Comparison of ENCODE assay signal across 9 mouse cellular contexts in genomic region chr7:51913292-51914050, GRCm38 (mm10). TPM values are rescaled to one million over a fixed set of nuclear protein-coding genes. Genes with fewer than 3 reads are reported as not detected.
A peak's percentile ranks its signal among the peaks of the same experiment; 100 is the strongest.
DNase-seq lines count a peak whose midpoint lies in the region; ATAC-seq lines count a peak whose summit lies in the region.
"Had no signal": no experiment of that assay in that cellular context is flagged by ENCODE, and none has a peak within 500 bp of the region (broad histone marks: within the 10 kb centered on the region; RNA-seq: fewer than 3 reads in every experiment).

No protein-coding gene starts in this region.

- no peaks in the 10 kb centered on the region for H3K4me1 ChIP-seq in neural tube, embryonic 12.5 days
- H3K4me1 ChIP-seq in neural tube, embryonic 15.5 days: no peaks in the 10 kb centered on the region
- H3K4me1 ChIP-seq: hindbrain, embryonic 15.5 days had no signal

- DNase-seq in cerebellum, postnatal 4 days (ENCODE audit: low spot score in 2 of 2): no peak
- peak; percentile 35 for DNase-seq in hindlimb bud, embryonic 11.5 days (ENCODE audit: extremely low spot score, low read depth, low spot score)
- peak; percentile 38 for DNase-seq in telencephalon, adult 2 months (ENCODE audit: low read depth, low spot score)
- DNase-seq in liver: no peak
- no peak for DNase-seq in ovary, postnatal 10 days (ENCODE audit: low spot score)

- H3K36me3 ChIP-seq in neural tube, embryonic 12.5 days: no peaks in the 10 kb centered on the region
- H3K36me3 ChIP-seq in neural tube, embryonic 15.5 days: no peaks in the 10 kb centered on the region
- H3K36me3 ChIP-seq: hindbrain, embryonic 15.5 days had no signal

- WGBS in neural tube, embryonic 12.5 days: 92% methylated on average over 3 of the region's 3 CpGs
- 91% methylated on average over 3 of the region's 3 CpGs for WGBS in neural tube, embryonic 15.5 days

- ATAC-seq in cerebellum, adult (ENCODE audit: insufficient number of reproducible peaks, low FRiP score, low TSS enrichment): peak; percentile 45; the same call in 1 of the 2 replicates
- 0 out of 2 replicates have a peak, but pooled peaks have one; percentile 37 for ATAC-seq in neural tube, embryonic 12.5 days (ENCODE audit: low FRiP score, low read depth)
- ATAC-seq in neural tube, embryonic 15.5 days (ENCODE audit: low FRiP score): no peak

- H3K4me2 ChIP-seq in neural tube, embryonic 12.5 days (replicated peaks): no peak overlapping the region
- H3K4me2 ChIP-seq in neural tube, embryonic 15.5 days: no peak overlapping the region
- H3K4me2 ChIP-seq: hindbrain, embryonic 15.5 days had no signal

- H3K9me3 ChIP-seq in neural tube, embryonic 12.5 days: no peaks in the 10 kb centered on the region
- H3K9me3 ChIP-seq in neural tube, embryonic 15.5 days (replicated peaks): no peaks in the 10 kb centered on the region
- H3K9me3 ChIP-seq: hindbrain, embryonic 15.5 days had no signal

- H3K4me3 ChIP-seq in neural tube, embryonic 12.5 days: no peak overlapping the region
- H3K4me3 ChIP-seq in neural tube, embryonic 15.5 days (replicated peaks): no peak overlapping the region
- H3K4me3 ChIP-seq: hindbrain, embryonic 15.5 days had no signal

- no peaks in the 10 kb centered on the region for H3K27me3 ChIP-seq in neural tube, embryonic 12.5 days (replicated peaks)
- H3K27me3 ChIP-seq in neural tube, embryonic 15.5 days (replicated peaks): no peaks in the 10 kb centered on the region
- H3K27me3 ChIP-seq: hindbrain, embryonic 15.5 days had no signal

- H3K9ac ChIP-seq in neural tube, embryonic 12.5 days: no peak overlapping the region
- no peak overlapping the region for H3K9ac ChIP-seq in neural tube, embryonic 15.5 days (replicated peaks)
- H3K9ac ChIP-seq: hindbrain, embryonic 15.5 days had no signal

- H3K27ac ChIP-seq in neural tube, embryonic 12.5 days: no peak overlapping the region
- no peak overlapping the region for H3K27ac ChIP-seq in neural tube, embryonic 15.5 days (replicated peaks)
- H3K27ac ChIP-seq: hindbrain, embryonic 15.5 days had no signal

RNA-seq across cellular contexts. Expression of gene Fancf, which starts 51.4 kb away (rescaled TPM):
- 15.6 and 18.8 TPM in 2 replicates for polyA plus RNA-seq in neural tube, embryonic 12.5 days (2016; fragmentation: Nextera tagmentation; extraction: Ambion mirVana)
- polyA plus RNA-seq in neural tube, embryonic 15.5 days (2015; fragmentation: Nextera tagmentation; extraction: Ambion mirVana): 8.4 and 10.1 TPM in 2 replicates

RNA-seq across cellular contexts. Expression of gene Gas2, which starts 51.7 kb away (rescaled TPM):
- polyA plus RNA-seq in neural tube, embryonic 12.5 days (2016; fragmentation: Nextera tagmentation; extraction: Ambion mirVana): 39.6 and 42.3 TPM in 2 replicates
- 18.9 and 20.1 TPM in 2 replicates for polyA plus RNA-seq in neural tube, embryonic 15.5 days (2015; fragmentation: Nextera tagmentation; extraction: Ambion mirVana)

Comparison
In these comparisons a context has a peak if more than half of its experiments do, and no peak if none do; other contexts are left out.
1. DNase-seq: peak in hindlimb bud, embryonic 11.5 days (single experiment) and telencephalon, adult 2 months (single experiment); none in cerebellum, postnatal 4 days (0 of 2), liver (single experiment) and ovary, postnatal 10 days (single experiment).